Mouse (Mus musculus) lung, postnatal 10 days (tissue): ENCODE data around the gene Cxcl15.

Source experiments
- DNase-seq: peaks from one replicate; pipeline ENCODE4 v3.0.0; 2021

The Cxcl15 gene

DNA sequence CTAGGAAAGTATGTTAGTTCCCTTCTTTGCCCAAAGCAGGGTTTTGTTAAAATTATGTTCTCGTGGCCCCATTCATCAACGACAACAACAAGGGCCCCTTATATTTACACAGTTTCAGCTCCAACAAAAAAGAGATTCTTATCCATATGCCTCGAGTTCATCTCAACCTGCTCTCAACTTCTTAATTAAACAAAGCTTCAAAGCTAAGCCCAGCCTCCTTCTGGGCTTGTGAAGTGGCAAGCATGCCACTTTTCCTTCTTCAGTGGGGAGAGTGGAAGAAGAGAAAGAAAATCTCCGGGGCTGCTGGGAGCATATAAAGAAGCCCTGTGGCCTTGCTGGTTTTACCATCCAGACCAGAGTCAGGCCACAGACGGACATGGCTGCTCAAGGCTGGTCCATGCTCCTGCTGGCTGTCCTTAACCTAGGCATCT is at the start of gene Cxcl15:
Gene Cxcl15 (plus strand): TSS at position 340 of the 431 bp plus-strand sequence.
- peak; percentile 49 for DNase-seq

DNA sequence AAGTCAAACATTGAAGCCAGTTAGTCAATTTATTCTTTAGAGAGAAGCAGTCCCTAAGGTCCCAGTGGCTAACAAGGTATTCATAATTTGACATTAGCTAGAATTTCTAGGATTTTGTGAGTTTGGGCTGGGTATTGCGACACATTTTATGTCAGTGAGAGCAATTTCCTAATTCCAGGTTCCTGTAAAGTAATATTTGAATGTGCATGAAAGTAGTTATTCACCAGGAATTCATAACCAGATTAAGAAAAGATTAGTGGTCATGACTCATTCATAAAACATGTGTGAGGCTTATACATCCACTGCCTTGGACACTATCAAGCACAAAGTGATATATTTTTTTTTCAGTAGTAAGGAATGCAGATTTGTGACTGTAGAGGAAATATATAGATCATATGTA is 40.4 kb upstream of the Cxcl15 start:
- DNase-seq = no peak

DNA sequence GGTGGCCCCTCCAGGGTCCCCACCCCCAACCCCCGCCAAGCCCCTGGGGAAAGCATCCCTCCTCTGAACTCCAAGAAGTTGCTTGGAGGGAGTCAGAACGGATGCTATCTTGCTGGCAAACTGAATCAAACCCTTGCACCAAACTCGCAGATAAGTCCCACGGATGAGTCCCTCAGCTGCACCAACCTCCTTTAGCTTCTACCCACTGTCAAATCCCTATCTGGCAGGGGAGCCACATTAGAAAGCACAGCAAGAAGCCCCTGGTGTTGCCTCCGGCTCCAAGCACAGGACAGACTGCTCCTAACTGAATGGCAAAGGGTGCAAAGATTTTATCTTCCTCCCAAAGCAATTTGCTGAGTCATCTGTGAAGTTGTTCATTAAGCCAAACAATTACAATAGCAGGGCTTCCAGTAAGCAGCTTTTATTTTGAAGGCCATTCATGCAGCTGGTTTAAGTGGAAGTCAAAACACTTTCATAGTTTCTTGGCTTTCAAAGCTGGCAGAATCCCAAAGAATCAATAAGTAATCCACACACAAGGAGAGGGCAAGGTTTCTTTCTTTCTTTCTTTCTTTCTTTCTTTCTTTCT is 36.2 kb upstream of the Cxcl15 start:
- peak; percentile 28 for DNase-seq

DNA sequence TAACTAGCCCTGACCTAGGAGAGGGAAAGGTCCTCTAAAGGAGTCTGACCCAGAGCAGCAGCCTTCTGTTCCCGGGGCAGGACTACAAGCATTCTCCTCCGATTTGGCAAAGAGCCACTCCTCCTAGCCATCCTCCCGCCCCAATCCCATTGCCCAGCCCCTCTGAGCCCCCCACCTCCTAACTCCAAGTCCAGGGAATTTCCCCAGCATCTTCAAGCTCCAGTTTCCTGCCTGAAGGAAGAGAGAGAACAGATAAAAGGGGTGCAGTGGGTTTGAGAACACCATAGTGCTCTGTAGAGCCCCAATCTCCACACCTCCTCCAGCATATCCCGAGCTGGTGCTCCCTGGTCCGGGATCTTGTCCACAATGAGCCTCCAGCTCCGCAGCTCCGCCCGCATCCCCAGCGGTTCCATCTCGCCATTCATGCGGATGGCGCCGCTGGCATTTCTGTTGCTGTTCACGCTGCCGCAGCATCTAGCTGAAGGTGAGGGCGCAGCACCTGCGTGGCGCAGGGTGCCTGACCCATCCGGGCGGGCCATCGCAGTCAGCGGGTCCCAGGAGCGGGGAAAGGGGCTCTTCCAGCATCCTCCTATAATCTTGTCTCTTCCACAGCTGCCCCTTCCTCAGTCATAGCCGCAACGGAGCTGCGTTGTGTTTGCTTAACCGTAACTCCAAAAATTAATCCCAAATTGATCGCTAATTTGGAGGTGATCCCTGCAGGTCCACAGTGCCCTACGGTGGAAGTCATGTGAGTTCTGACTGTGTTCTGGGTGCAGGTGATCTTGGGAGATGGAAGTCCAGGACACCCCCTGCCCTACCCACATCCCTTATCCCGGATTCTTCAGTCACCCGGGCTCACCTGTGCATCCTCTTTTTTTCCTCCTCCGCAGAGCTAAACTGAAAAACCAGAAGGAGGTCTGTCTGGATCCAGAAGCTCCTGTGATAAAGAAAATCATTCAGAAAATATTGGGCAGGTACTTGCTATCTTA is 35.0 kb upstream of the Cxcl15 start, which contains the start of gene Cxcl5:
Gene Cxcl5 (plus strand): TSS at position 284 of the 989 bp plus-strand sequence.
- DNase-seq = no peak

DNA sequence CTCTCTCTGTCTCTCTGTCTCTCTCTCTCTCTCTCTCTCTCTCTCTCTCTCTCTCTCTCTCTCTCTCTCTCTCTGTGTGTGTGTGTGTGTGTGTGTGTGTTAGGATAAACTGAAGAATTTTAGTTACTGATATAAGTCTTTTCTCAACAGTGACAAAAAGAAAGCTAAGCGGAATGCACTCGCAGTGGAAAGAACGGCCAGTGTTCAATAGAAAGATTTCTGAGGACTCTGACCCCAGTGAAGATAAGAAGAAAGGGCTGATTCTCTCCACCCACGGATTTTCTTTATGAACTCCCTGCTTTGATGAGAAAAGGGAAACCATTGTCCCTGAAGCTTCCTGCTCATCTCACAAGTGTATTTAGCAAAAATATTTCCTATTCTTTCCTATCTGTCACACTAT is 34.0 kb upstream of the Cxcl15 start:
- DNase-seq = no peak

DNA sequence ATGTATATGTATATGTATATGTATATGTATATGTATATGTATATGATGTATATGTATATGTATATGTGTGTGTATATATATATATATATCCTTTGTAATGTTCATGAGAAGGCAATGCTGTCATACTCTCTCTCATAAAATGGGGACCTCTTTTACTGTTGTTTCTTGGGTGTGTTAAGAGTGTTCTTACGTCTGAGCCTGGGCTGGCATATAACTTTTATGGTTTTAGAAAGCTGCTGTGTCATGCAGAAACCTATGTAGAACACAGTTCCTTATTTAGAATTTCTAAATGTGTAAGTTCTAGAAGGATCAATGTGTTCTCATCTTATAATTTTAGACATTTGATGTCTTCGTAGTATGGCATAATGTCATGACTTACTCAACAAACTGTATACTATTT is 33.5 kb upstream of the Cxcl15 start:
- DNase-seq = no peak

DNA sequence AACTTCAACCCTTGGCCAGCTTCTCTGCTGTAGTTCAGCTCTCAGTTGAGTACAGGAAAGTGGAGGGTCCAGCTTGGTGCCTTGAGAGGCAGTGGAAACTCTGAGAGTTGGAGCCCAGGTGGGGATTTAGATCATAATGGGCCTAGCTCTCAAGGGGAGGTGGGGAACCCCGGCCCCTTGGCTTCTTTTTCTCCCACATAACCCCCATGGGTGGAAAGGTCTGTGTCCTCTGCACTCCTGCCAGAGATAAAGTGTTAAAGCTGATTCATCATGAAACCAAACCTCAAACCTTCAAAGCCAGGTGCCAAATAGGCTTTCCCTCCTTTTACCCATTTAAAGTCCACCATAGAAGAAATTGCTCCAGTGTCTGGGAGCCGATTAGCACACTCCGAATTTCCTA is 32.5 kb upstream of the Cxcl15 start:
- no peak for DNase-seq

DNA sequence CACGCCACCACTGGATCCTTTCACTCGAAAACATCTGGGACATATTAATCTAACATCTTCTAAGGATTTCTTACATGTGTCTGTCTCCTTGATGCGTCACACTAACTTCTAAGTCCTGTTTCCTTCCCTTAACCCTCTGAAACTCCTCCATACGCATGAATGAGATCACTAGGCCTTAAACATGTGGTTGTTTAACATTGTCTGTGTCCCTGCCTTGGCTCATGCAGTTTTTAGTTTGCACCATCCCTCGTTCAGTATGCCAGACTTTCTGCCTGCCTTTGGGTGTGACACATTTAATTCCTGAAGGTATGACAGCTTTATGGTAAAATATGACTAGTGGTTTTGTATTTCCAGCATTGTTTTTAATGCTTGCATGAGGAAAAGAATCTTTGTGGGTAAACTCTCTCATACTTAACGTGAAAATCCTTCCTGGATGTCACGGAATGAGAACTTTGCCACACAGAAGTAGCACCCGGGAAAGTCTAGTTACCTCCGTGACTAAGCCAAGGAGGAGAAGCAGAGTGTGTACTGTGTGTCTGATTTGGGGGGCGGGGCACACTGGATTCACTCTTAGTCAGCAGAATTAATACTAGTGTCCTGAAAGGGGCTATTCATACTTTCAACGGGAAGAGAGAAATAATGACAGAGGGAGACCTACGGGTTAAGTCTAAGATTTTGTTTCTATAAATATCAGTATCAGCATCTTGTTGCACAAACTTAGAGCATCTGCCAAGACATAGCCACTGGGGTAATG is 30.2 kb upstream of the Cxcl15 start:
- DNase-seq = no peak

DNA sequence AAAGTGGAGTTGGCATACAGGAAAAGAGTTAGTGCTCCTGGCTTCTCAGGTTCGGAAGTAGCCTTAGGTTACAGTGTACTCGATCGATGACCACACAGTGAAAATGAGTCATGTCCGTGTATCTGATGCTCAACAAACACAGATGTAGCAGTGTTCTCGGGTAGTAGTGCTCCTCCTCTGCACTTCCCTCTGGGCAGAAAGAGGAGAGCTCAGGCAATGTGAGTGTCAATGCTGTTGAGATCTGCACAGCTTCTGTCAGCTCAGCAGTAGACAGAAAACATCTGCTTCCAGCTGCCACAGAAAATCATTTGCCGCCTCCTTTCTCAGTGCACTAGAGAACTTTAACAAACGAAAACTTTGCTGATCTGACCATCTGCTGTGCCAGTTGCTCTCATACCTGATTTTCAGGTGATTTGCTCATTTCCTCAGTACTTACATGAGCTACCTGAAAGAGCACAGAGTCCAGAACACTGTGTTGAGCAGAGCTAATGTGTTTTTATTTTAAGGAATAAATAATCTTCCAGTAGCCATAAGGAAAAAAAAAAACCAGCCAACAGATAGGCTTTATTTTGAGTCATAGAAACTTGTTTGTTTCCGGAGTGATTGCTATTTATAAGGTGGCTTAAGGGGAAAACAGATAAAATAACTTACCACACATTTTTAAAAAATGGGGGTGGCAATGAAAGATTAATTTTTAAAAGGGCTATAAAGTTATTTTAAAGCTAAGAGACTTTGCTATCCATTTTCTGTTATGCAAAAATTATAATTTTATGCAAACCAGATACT is 28.3 kb upstream of the Cxcl15 start:
- DNase-seq = no peak

DNA sequence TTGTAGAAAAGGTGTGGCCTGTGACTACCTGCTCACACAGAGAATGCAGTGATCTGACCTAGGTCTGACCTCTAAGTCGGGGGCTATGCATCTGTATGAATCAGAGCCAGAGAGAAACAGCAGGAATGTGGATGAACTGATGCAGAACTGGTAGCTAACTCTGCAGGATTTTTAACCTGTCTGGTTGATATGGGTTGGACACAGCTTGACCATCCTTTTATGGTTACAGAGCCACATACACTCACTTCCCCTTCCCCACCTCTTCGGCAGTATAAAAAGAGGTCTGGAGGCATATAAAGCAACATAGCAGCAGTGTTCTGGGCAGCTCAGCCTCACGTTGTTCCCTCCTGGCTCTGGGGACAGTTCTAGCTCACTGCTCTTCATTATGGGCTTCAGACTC is 26.1 kb upstream of the Cxcl15 start, which contains the start of gene Ppbp:
Gene Ppbp (plus strand): TSS at position 301 of the 400 bp plus-strand sequence.
- DNase-seq = no peak

DNA sequence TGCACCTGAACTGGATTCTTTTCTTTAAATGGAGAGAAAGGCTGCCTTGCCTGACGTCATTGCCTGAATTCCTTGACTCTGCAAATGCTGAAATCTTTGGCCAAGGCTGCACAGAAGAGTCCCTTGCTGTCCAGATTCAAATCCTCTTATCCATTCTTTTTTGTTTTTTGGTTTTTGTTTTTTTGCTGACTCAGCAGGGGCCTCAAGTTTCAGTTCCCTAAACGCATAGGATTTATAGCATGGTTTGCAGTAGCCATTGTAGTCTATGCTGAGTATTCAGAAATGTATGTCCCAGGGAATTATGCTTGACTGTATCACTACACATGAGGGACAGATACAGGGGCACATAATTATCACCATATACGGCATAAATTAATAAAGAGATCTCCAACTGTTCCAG is 23.0 kb upstream of the Cxcl15 start:
- no peak for DNase-seq

DNA sequence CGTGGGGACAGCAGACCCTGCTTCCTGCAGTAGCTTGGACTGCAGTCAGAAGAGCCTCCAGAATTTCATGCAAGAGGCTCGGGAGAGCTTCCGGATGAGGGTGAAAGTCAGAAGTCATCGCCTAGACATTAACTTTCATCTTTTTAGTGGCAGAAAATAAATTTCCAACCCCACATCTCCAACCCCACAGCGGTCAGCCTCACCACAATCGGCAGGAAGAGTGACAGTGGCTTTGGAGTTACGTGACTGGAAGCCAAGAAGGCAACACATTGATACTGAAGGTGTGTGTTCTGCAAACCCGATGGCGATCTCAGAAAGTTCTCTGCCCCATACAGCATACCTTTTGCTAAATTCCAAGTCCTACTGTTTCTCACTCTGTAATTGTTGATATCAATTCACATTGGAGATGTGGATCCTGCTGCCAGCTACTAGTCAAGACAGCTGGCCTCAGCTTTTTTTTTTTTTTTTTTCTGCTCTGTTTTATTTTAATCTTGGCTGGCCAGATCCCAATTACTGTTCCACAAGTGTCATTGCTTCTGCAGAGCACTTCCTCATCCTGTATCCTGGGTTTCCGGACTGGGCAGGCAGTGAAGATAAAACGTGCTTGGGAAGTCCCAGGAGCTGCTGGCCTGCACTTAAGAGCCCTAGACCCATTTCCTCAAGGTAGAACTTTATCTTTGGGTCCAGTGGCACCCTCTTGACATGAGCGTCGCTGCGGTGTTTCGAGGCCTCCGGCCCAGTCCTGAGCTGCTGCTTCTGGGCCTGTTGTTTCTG is 22.3 kb upstream of the Cxcl15 start, which contains the start of gene Pf4:
Gene Pf4 (plus strand): TSS at position 556 of the 774 bp plus-strand sequence.
- peak; percentile 44 for DNase-seq

DNA sequence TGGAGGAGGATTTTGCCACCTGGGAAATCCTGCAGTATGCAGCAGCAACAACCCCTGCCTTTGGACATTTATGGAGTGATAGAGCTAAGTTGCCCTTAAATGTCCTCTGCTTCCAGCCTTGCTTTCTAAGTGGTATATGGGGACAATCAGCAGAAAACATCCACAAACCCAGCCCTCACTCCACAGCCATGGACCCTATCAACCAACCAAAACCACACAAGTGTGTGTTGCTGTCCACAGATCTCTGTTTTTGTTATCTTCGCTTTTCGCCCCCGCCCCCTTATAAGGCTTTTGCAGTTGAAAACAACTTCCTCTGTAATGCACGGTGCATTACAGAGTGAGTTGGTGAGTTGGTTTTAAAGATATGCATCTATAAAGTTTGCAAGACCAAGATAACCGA is 18.8 kb upstream of the Cxcl15 start:
- DNase-seq = no peak

DNA sequence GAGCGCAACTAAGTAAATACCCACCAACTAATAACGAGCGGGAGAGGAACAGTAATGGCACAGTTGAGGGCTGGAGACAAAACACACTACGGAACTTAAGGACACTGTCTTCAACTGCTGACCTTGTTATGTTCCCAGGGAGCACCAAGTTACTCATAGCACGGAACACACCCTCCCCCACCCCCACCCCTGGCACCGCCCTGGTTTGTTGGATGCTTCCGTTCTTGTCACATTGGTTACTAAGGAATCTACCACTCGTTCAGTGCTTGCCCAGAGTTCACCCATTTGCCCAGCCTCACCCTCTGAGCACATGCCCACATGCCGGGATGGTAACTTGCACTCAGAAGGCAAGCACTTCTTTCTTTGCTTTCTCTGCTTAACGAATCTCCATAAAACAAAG is 16.7 kb upstream of the Cxcl15 start:
- DNase-seq = no peak

DNA sequence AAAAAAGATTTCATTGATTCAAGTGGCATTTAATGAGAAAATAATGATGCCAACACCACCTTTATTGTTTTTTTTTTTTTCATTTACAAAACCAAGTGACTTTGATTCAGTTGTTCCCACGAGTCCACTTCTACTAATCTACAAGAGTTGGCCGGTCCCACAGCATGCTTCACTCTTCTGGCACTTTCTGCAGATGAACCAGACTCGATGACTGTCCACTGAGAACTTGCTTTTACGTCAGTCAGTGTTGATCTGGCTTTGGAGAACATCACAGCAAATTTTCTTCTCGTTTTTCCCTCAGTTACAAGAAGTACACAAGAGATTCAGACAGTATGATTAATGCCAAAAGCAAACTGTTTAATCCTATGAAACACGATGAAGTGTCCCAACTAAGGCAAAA is 15.5 kb upstream of the Cxcl15 start:
- no peak for DNase-seq

DNA sequence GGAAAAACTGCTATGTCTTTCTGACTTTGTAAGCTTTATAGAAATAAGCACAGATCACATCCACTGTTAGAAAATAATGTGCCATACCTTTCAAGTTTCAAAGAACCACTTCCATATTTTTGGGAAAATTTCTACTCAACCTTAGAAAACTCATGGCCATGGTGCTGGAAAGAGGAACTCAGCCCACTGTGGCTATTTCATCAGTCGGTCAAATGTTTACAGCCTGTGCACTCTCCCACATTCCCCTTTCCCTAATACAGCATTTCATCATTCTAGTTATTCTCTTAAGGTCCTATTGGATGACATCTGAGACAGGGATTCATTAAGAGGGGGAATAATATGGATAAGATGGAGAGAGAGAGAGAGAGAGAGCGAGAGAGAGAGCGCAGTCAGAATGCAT is 10.6 kb upstream of the Cxcl15 start:
- DNase-seq = no peak

DNA sequence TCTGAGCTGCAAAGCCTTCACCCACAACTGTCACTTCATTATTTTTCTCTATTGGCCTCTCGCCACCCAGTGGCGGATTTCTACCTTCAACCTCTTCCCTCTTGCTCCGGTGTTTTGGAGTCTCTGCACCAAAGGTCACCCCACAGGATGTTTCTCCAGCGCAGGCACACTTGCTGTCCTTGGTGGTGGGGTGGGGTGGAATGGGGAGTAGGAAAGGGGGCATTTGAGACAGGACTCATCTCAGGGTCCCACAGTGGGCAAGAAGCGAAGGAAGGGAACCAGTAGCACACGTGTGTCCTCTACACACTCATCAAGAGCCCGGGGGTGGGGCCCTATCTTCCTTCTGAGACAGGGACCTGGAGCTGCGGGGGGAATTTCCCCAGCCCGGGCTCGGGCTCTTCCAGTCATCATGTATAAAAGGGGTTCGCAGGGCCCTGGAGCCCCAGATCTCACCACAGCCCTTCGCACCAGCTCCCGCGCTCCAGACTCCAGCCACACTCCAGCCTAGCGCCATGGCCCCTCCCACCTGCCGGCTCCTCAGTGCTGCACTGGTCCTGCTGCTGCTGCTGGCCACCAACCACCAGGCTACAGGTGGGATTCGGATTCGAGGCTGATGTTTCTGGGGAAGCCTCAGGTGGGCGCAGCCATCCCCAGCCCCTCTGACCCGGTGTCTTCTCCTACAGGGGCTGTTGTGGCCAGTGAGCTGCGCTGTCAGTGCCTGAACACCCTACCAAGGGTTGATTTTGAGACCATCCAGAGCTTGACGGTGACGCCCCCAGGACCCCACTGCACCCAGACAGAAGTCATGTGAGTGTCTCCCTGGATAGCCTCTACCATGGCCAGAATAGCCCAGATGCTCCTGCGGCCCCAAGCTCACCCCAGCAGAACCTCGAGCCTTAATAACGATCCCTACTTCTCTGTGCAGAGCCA is 8.4 kb upstream of the Cxcl15 start, which contains the start of gene Cxcl3:
Gene Cxcl3 (plus strand): TSS at position 445 of the 930 bp plus-strand sequence.
- peak; percentile 32 for DNase-seq

DNA sequence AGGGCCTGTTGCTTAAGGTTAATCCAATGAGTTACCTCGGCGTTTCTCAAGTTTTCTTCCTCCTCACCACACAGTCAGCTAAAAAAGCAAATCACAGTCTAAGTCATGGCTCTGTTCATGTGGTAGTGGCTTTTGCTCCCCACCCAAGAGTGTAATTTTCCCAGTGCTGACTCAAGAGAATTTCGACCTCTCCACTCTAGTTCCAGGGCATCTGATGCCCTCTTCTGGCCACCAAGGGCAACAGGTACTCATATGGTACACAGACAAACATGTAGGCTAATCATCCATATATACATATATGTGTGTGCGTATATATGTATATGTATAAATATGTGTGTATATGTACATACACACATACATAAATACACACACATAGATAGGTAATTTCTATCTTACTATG is 6.2 kb upstream of the Cxcl15 start:
- no peak for DNase-seq

DNA sequence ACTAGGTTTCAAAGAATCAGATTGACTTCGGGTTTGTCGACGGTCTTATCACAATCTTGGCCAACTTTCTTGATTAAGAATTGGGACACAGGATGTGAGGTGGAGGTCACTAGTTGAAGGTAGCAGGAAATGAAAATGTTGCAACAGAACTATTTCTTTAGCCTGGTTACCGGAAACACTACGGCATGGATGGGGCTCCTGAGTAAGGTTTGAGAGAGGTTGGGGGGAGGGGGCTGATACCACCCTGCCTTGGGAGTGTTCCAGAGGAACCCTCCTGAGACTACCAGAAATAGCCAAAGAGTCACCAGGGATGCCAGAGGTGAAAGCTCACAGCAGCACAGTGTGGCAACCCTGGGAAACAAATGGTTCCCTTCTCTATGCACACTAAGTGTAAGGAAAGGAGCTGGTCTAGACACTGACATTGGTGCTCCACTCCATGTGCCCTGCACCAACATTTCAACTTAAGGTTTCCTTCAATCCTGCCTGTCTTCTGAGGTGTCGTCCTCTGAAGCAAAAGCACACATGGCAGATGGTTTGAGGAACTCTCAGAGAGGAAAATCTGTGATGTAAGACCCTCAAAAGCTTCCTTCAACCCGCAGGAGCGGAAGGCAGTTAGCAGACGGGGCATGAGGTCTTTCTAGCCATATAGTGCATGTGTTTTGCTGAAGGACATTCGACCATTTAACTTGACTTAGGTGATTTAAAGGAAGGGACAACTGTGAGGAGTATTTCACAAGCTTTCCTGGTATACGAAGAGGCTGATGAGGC is 4.8 kb upstream of the Cxcl15 start:
- DNase-seq = no peak
